Mouse (Mus musculus): ENCODE data around the gene Prdx1. TPM values are rescaled to one million over a fixed set of nuclear protein-coding genes. Genes with fewer than 3 reads are reported as not detected.
"Not testable (repeated sequence)": the region's sequence is repeated elsewhere in the genome, so short reads cannot be mapped to it uniquely, and the experiment has no call there.

Gene Prdx1
- total RNA-seq, 2 experiments from 2014 or later, result 476 to 489 TPM

DNA sequence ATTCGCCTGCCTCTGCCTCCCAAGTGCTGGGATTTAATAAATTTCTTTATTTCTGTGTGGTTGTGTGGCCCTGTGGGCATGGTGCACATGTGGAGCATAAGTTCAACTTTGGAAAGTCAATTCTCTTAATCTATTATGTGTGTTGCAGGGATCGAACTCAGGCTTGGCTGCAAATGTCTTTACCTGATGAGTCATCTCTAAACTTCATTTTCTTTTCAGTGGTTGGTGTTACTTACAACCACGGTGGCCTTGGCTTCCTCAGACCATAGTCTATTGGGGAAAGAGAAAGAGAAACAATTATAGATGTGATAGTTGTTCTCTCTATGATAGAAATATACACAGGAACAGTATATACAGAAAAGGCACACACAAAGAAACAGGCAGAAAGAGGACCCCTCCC is 9.3 kb upstream of the Prdx1 start:
- intact Hi-C loops (cut with DNase I), result no loop called here
- DNase-seq, result no peak

DNA sequence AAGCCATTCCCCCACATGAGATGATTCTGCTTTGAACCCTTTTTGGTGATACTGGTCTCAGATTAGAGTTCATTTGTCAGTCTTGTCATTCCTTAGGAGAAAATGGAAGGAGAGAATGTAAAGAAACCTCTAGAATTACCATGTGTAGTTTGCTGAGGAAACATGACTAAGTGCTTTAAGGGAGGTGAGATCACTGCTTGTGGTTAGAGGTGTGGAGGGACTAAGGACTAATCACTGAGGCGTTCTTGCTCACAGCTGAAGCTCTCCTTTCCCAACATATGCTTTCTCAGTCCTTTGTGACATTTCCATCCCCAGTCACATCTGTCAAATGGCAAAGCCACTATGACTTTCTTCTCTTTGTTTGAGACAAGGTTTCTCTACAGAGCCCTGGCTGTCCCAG is 7.5 kb upstream of the Prdx1 start:
- DNase-seq, result no peak
- intact Hi-C loops (cut with DNase I), result no loop called here

DNA sequence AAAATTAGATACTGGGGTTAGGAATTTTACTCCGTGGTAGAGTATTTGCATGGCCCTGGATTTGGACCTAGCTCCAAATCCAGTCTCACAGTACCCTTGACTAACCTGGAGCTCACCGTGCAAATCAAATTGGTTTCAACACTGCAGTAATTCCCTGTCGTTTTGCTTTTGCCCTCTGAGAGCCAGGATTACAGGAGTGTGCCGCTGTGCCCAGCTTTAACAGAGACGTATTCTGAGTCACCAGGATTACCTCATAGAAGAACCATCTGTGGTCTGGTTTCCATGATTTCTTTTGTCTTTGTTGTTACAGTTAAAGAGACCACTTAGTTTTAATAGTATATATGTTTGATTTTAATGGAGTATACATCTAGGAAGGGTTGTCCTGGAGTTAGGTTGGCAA is 6.2 kb upstream of the Prdx1 start:
- intact Hi-C loops (cut with DNase I), result no loop called here
- DNase-seq, result no peak

DNA sequence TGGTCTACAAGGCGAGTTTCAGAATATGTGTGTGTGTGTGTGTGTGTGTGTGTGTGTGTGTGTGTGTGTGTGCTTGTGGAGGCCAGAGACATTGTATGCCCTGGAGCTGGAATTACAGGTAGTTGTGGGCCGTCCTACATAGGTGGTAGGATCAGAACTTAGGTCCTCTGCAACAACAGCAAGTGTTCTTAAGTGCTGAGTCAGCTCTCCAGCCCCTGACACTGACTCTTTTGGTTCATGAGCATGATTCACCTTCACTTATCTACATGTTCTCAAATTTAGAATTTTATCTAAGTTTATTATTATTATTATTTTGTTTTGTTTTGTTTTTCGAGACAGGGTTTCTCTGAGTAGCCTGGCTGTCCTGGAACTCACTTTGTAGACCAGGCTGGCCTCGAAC is 4.8 kb upstream of the Prdx1 start:
- intact Hi-C loops (cut with DNase I); DNase-seq: not testable (repeated sequence)

DNA sequence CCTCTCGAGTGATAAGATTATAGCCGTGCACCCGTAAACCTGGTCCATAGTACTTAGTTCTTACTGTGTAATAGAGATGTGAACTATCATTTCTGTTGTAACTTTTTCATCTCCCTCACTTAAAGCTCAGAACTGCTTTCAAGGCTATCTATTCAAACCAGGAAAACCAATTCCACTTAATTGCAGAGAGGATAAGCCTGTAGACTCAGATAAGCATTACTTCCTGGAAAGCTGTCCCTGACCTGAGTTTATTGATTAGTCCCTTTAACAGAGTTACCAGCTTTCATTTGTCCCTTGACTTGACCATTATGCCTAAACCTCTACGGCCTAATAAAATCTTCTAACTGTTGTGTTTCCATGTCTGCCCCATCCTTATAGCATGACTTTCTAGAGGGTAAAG is 1.4 kb upstream of the Prdx1 start:
- intact Hi-C loops (cut with DNase I), result loop anchor here (2.0 kb wide), 2 partner anchors 33 to 57 kb away; partner anchors contain the start of genes Akr1a1 and Nasp
- DNase-seq, result no peak

DNA sequence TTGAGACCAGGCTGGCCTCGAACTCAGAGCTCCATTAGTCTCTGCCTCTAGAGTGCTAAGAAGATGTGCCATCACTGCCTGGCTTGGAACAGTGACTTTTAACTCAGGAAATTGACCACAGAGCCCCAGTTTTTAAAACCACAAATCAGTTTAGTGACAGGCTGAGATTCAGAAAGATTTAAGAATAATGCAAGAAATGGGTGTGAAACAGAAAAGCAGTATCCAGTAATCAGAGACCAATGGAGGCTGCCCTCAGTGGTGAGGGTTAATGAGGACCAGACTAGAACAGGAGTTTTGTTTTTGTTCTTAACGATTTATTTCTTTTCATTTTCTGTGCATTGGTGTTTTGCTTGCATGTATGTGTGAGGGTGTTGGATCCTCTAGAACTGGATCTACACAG is 679 bp upstream of the Prdx1 start:
- no peak for DNase-seq
- intact Hi-C loops (cut with DNase I), result loop anchor here (2.0 to 5.0 kb wide), 3 partner anchors 34 to 127 kb away; partner anchors contain the start of genes Akr1a1, Gpbp1l1, Nasp and Tmem69

DNA sequence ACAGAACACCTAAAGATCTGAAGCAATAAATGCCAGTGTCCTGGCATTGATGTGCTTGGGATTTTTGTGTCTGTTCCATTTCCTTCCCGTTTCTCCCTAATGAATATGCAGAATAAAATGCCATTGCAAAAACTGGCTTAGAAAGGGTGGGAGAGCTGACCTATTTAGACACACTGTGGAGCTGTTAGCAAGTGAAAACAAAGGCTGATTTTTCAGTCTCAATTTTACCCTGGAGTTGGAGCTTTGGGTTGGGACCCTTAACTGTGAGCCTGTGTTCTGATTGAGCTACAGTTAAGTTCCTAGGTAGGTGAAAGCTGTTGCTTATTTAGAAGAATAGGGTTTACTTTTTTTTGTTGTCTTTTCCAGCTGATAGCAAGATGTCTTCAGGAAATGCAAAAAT is 1.7 kb downstream of the Prdx1 start:
- no peak for DNase-seq
- intact Hi-C loops (cut with DNase I), result loop anchor here (5.0 kb wide), 1 partner anchor 130 kb away; the partner anchor contains the start of genes Gpbp1l1 and Tmem69

DNA sequence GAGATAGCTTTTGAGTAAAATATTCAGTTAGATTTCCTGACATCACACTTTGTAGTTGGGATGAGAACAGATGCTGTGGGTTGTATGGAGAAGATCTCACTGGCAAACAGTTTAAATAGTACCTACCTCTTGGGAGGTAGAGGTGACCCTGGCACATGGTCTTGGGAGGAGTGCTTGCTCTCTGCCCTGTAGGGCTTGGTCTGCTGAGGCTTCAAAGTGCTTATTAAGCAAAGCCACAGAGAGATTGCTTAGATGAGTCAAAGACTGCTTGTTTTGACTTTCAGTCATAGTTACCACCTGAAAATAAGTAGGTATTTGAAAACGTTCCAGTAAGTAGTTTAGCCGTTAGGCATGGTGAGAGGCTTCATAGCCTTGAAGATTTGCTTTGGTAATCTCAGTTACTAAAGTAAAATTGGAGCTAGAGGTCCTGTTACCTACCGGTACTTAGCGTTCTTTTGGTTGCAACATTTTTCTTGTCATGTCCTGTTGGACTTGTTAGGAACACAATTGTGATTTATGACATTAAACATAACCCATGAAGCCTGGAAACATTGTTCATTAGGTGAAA is 4.0 kb downstream of the Prdx1 start:
- DNase-seq, result no peak
- intact Hi-C loops (cut with DNase I), result loop anchor here (5.0 kb wide), 1 partner anchor 132 kb away; the partner anchor contains the start of genes Gpbp1l1 and Tmem69

DNA sequence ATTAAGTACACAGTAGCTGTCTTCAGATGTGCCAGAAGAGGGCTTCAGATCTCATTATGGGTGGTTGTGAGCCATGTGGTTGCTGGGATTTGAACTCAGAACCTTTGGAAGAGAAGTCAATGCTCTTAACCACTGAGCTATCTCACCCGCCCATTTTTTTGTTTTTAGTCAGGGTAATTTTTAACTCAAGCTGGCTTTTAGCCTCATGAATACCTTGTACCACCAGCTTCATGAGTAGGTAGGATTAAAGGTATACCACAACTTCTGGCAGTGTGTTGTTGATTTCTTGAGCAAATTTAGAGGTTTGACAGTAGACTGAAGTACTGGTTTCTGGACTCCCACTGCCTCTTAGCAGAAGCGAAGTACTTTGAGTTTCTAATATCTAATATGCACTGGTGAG is 6.8 kb downstream of the Prdx1 start:
- DNase-seq, result no peak
- intact Hi-C loops (cut with DNase I), result loop anchor here (2.0 kb wide), 1 partner anchor 15 kb away; no protein-coding TSS in a partner anchor

DNA sequence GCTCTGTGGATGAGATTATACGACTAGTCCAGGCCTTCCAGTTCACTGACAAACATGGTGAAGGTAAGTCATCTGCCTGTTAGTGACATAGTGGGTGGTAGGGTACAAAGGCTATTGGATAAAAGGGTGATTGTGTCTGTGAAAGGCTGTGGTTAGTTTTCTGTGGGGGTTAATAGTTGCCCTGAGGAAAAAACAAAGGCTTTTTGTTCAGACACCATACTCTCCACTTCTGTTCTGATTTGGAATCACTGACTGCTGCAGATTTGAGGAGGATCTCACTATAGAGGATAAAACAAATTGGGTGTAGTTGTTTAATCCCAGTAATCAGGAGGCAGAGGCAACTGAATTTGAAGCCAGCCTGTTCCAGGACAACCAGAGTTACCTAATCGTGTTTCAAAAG is 8.4 kb downstream of the Prdx1 start:
- intact Hi-C loops (cut with DNase I), result loop anchor here (2.0 kb wide), 1 partner anchor 13 kb away; no protein-coding TSS in a partner anchor
- no peak for DNase-seq

DNA sequence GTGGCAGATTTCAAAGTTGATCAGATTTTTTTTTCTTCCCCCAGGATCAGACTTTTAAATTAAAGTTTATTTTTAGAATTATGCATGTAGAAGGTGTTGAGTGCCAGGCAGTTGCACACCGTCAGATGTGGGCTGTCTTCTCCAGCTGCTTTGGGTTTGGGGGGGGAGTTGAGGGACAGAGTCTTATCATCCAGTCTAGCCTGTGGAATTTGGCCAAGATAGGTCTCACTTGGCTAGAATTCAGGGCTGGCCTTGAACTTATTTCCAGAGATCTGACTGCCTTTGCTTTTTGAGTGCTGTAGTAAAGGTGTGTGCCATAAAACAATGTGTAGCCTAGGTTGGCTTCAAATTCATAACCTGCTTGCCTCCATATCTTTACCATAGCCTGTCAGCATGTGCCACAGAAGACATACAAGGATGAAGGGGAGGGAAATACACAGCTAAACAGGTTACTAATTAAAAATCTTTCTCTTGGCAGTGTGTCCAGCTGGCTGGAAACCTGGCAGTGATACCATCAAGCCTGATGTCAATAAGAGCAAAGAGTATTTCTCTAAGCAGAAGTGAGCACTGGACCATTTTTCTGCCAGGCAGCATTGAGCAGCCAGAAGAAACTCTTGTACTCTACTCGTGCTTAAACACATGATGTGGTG is 13.5 kb downstream of the Prdx1 start:
- DNase-seq, result no peak
- intact Hi-C loops (cut with DNase I), result no loop called here

DNA sequence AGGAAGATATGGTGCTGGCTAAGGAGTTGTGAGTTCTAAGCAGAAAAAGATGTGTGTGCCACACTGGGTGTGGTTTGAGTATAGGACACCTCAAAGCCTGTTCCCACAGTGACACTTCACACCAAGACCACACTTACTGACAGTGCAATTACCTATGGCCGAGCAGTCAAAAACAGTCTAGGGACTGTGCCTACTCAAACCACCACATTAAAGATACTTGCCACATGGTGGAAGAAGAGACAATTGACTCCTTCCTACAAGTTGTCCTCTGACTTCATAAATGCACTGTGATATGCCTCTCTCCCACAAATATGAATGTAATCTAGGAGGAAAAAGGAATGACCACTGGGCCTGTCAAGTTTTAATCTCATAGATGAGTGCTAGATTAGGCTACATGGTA is 15.6 kb downstream of the Prdx1 start:
- intact Hi-C loops (cut with DNase I), result no loop called here

DNA sequence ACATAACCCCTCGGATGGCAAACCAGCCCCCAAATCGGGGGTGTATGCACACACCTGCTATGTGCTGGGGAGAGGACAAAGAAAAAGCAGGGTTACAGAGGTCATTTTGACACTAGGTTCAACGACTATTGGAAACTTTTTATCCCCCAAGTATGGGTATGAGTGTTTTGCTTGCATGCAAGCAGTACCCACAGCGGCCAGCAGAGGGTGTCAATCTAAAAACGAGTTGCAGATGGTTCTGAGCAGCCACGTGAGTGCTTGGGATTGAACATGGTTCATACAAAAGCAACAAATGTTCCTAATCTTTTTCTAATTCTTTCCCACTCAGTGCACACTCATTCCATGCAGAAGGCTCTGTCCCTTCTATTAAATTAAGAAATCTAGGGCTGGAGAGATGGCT is 18.5 kb downstream of the Prdx1 start:
- intact Hi-C loops (cut with DNase I), result no loop called here
- DNase-seq, result peak; percentile 71 to 83

More for the DNA sequence above, 15.6 kb downstream of the Prdx1 start:
- no peak for DNase-seq

DNA sequence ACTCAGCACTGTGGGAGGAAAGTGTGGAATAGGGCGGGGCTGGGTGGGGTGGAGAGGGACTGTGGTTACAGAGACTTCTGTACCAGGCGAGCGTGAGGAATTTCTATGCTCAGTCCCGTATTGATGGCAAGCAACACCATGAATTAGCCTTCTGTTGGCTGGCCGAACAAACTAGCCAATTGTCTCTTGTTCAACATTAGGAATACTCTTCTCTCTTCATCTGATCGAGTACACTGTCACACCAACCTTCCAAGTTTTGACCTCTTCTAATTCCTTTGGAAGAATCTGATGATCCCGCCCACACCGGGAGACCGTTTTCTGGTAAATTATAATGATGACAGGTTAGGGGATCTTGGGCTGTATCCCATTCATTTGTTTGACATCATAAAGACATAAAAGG is 22.3 kb downstream of the Prdx1 start:
- no peak for DNase-seq
- intact Hi-C loops (cut with DNase I), result loop anchor here (2.0 kb wide), 1 partner anchor 15 kb away; no protein-coding TSS in a partner anchor

DNA sequence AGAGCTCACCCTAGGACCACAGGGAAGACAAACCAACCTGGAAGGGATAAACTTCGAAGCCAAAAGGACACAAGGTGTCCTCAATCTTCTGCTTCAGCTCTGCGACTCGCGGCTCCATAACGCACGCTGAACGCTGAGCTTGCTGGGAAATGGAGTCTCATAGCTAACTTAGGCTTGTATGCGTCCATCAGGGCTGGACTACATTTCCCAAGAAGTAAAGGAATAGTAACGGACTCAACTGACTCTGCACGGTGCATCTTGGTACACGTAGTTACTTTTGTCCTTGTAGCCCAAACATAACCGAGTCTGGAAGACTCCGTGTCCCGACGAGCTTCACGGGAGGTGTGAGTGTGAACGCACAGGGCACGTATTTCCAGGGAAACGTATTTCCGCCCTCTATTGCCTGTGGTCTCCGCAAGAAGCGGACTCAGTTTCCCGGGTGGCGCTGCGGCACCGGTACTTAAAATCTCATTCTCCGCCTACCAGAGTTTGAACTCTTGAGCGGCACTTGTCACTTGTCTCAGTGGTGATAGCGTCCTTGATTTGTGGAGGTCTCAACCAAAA is 22.9 kb downstream of the Prdx1 start, which contains the start of the genes Mmachc and Ccdc163:
TSS of gene Mmachc (minus strand) at position 206 of the 564 bp plus-strand sequence.
TSS of gene Ccdc163 (plus strand) at position 309 of the 564 bp plus-strand sequence.
- DNase-seq, result peak; percentile 82 to 84
- intact Hi-C loops (cut with DNase I), result no loop called here

DNA sequence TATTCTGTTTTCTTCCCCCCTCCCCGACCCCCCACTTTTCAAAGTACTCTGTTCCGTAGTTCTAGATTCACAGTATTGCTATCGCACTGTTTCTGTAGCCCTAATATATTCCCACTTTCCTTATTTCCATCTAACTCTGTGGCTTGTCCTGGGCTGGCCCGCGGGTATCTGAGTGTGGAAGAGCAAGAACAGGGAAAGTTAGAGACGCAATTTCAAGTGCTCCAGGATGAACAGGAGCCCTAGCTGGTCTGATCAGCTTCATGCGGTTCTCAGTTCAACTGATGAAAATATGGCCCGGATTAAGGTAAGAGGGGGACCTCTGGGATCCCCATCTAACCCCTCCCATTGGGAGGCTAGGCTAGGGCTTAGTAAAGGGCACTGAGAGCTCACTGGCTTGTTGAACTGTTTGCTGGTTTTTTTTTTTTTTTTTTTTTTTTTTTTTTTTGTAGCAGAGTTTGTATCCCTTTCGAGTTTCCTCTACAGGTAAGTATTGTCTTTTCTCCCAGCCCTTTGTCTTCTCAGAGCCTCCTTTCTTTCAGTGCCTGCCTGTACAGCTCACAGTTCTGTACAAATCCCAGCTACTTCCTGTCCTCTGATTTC is 23.5 kb downstream of the Prdx1 start:
- DNase-seq, result no peak
- intact Hi-C loops (cut with DNase I), result no loop called here

DNA sequence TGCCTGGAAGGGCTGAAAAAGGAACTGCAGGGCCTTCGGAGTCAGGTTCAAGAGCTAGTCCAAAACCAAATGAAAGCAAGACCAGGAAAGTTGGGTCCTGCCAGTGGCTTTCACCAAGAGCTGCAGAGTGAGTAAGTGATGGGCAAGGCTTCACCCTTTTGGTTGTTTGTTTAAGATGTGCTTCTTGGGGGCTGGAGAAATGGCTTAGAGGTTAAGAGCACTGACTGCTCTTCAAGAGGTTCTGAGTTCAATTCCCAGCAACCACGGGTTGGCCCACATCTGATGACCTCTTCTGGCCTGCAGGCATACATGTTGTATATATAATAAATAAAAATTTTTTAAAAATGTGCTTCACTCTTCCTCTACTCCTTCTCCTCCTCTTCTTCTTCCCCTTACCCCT is 24.8 kb downstream of the Prdx1 start:
- no peak for DNase-seq
- intact Hi-C loops (cut with DNase I), result loop anchor here (1.0 kb wide), 1 partner anchor 10 kb away; the partner anchor contains the start of gene Tesk2

DNA sequence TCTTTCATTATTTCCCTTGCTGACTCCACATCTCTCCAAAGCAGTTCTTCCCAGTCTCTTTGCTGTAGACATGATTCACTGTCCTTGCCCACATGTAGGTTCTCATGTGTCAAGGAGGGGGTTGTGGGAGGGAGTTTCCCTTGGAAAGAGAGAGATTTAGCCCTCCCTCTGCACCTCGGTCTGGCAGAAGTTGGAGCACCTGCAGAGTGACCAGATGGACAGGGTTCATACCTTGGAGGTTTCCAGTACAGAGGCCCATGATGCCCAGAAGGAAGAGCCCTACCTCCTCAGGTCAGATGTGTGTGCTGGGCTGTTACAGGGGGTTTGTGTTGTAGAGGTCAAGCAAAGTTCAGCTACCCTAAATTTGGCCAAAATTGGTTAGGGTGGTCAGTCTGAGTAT is 27.2 kb downstream of the Prdx1 start:
- no peak for DNase-seq
- intact Hi-C loops (cut with DNase I), result no loop called here

DNA sequence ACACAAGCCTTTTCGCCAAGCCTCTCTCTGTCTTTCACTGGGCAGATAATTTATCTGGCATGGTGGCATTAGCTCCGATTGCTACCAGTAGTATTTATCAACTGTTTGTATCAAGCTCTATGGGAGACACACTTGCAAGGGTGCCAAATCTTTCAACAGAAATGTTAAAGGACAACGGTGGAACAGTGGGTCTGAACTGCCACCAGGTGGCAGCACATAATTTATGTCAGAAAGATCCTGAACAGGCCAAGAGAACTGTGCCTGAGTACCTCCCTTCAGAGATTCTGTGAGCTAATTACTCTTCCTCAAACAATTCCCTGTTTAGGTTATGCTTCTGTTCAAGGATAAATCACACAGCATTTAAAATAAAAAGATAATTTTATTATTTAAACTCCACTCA is 34.1 kb downstream of the Prdx1 start:
- intact Hi-C loops (cut with DNase I), result loop anchor here (1.0 to 2.0 kb wide), 2 partner anchors 70 to 273 kb away; no protein-coding TSS in a partner anchor
- DNase-seq, result peak; percentile 61 to 69

DNA sequence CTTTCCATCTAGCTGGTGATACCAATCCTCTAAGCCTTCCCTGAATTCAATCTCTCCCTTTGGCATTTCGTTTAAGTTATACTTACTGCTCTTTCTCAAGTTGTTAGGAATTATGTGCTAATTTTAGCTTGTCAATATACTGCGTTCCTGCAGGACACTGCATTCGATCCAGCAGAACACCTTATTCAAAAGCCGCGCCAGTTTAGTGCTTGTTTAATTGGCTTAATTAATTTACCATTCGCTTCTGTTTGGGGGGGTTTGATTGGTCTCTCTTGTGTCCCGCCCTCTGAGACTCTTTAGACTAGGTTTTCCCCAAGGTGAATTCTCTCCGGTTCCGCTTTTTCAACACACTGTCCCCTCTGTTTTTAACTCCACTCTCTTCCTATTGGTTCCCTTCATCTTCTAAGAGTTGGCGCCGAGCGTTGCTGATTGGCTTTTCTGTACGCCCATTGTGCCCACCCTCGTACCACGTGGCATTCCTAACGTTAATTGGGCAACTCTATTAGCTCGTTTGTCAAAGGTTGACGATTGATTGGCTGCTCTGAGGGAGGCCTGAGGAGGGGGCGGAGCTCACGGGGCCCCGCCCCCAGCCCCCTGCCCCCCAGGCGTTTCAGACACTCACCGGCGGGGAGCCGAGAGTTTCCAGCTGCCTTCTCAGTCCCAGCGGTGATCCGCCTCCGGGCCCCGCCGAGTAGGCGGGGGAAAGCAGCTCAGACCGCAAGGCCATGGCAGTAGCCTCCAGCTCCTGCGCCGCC is 35.2 kb downstream of the Prdx1 start, which contains the start of gene Tesk2:
TSS of gene Tesk2 (plus strand) at position 606 of the 755 bp plus-strand sequence.
- intact Hi-C loops (cut with DNase I), result loop anchor here (1.0 to 10.0 kb wide), 2 partner anchors 10 to 154 kb away; partner anchors contain the start of gene Zswim5
- peak; percentile 82 to 86 for DNase-seq

All from heart, postnatal 36 days (tissue).